Mouse (Mus musculus) neural tube, embryonic 12.5 days (tissue): ENCODE results near the gene Ereg. TPM values are rescaled to one million over a fixed set of nuclear protein-coding genes. Genes with fewer than 3 reads are reported as not detected.
A peak's percentile ranks its signal among the peaks of the same experiment; 100 is the strongest.

Experiments used
- ATAC-seq: fragments of 200-750 bp; cut with Nextera tagmentation; 2 replicates; pipeline ENCODE4 v1.8.0; 2017; ENCODE audit warnings: low read depth, mild to moderate bottlenecking, moderate TSS enrichment, moderate library complexity; ENCODE audit not compliant: low FRiP score
- H3K27ac ChIP-seq: fragments of 300-500 bp; sonication (generic); 2 replicates; pipeline ENCODE4 v1.5.1; 2016
- H3K27me3 ChIP-seq: fragments of 300-500 bp; sonication (generic); replicated peaks from 2 replicates; pipeline ENCODE4 v1.6.1; 2016; ENCODE audit warnings: mild to moderate bottlenecking
- H3K36me3 ChIP-seq: fragments of 300-500 bp; sonication (generic); 2 replicates; pipeline ENCODE4 v1.6.1; 2016; ENCODE audit warnings: mild to moderate bottlenecking
- H3K4me1 ChIP-seq: fragments of 300-500 bp; sonication (generic); 2 replicates; pipeline ENCODE4 v1.6.1; 2016
- H3K4me2 ChIP-seq: fragments of 300-500 bp; sonication (generic); replicated peaks from 2 replicates; pipeline ENCODE4 v1.6.1; 2016; ENCODE audit warnings: mild to moderate bottlenecking
- H3K4me3 ChIP-seq: fragments of 300-500 bp; sonication (generic); 2 replicates; pipeline ENCODE4 v1.5.1; 2016
- H3K9ac ChIP-seq: fragments of 300-500 bp; sonication (generic); 2 replicates; pipeline ENCODE4 v1.6.1; 2016; ENCODE audit warnings: mild to moderate bottlenecking
- H3K9me3 ChIP-seq: fragments of 300-500 bp; sonication (generic); 2 replicates; pipeline ENCODE4 v1.6.1; 2016; ENCODE audit warnings: mild to moderate bottlenecking
- WGBS: fragments of 180-500 bp; shearing (Covaris S2); methylation state at CpG from one replicate; pipeline ENCODE4 v1.1.7; 2016; 5-methylcytosine and 5-hydroxymethylcytosine counted together
- polyA plus RNA-seq: library from polyadenylated mRNA; unstranded; fragments of >200 nt; fragmentation: Nextera tagmentation; extraction: Ambion mirVana; gene quantifications from 2 replicates; pipeline ENCODE4 v1.2.1, GENCODE M21; 2016

Ereg gene
- polyA plus RNA-seq, 1 experiment from 2014 or later, result not detected

DNA sequence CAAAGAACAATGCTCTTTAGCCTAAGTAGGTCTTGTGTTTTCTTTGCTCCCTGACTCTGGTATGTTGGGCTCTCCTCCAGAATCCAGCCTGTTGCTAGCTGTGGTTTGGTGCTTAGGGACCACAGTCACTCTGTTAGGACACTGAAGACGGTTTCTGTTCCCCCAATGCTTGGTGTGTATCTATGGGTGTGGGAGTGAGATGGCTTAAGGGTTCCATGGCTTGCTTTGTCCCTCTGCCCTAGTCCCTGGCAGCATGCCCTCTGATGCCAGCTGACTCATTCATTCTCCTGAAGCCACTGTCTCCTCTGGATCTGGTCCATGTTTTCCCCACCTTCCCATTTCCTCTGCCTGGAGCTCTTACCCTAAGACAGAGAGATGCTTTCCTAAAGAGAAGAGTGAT lies 40.2 kb downstream of the Ereg start:
- Histone ChIP-seq H3K4me2 (no peak overlapping the region), H3K27me3 (no peaks in the 10 kb centered on the region), H3K4me3 (no peak overlapping the region), H3K36me3 (no peaks in the 10 kb centered on the region), H3K4me1 (no peaks in the 10 kb centered on the region), H3K9ac (no peak overlapping the region), H3K27ac (no peak overlapping the region), H3K9me3 (no peaks in the 10 kb centered on the region)
- ATAC-seq, result no peak
- 85% methylated on average over 1 of the region's 1 CpGs for WGBS

GRCm38 (mm10) chr5:91118618-91119017 lies 44.2 kb downstream of the Ereg start:
- Histone ChIP-seq H3K4me1 (no peaks in the 10 kb centered on the region), H3K9ac (no peak overlapping the region), H3K36me3 (no peaks in the 10 kb centered on the region)

GRCm38 (mm10) chr5:91123404-91123803 lies 49.0 kb downstream of the Ereg start:
- no peaks in the 10 kb centered on the region for H3K4me1 ChIP-seq
- H3K4me3 ChIP-seq, result no peak overlapping the region
- 82% methylated on average over 4 of the region's 4 CpGs for WGBS
- no peaks in the 10 kb centered on the region for H3K27me3 ChIP-seq
- H3K27ac ChIP-seq, result no peak overlapping the region
- no peaks in the 10 kb centered on the region for H3K36me3 ChIP-seq
- H3K4me2 ChIP-seq, result no peak overlapping the region
- H3K9ac ChIP-seq, result no peak overlapping the region
- no peak for ATAC-seq
- H3K9me3 ChIP-seq, result no peaks in the 10 kb centered on the region

More at GRCm38 (mm10) chr5:91118618-91119017, 44.2 kb downstream of the Ereg start:
- ATAC-seq, result no peak
- Histone ChIP-seq H3K4me3 (no peak overlapping the region), H3K27ac (no peak overlapping the region), H3K4me2 (no peak overlapping the region), H3K9me3 (no peaks in the 10 kb centered on the region), H3K27me3 (no peaks in the 10 kb centered on the region)

DNA sequence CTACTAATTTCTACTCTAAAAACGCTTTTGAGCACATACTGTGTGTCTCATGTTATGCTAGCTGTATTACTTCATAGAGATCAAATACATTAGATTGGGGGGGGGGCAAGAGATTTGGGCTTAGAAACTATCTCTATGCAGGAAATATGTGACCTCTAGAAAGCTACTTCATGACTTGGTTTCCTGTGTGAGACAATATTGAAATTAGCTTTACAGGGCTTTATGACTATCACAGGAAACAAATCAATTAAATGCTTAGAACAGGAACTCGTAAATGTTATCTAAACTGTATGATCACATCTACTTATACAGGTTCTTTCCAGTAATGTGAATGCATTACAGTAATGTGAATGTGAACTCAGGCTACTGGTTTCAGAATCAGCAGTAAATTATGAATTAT lies 49.7 kb downstream of the Ereg start:
- Histone ChIP-seq H3K27ac (no peak overlapping the region), H3K4me2 (no peak overlapping the region), H3K27me3 (no peaks in the 10 kb centered on the region), H3K36me3 (no peaks in the 10 kb centered on the region), H3K9me3 (no peaks in the 10 kb centered on the region), H3K4me1 (no peaks in the 10 kb centered on the region), H3K4me3 (no peak overlapping the region), H3K9ac (no peak overlapping the region)
- WGBS, result 92% methylated on average over 2 of the region's 2 CpGs
- ATAC-seq, result no peak

GRCm38 (mm10) chr5:91126623-91127022 lies 52.2 kb downstream of the Ereg start:
- no peak for ATAC-seq
- H3K27me3 ChIP-seq, result no peaks in the 10 kb centered on the region
- H3K27ac ChIP-seq, result no peak overlapping the region
- H3K4me2 ChIP-seq, result no peak overlapping the region
- H3K9me3 ChIP-seq, result no peaks in the 10 kb centered on the region
- H3K4me3 ChIP-seq, result no peak overlapping the region
- no peaks in the 10 kb centered on the region for H3K36me3 ChIP-seq
- no peak overlapping the region for H3K9ac ChIP-seq
- no peaks in the 10 kb centered on the region for H3K4me1 ChIP-seq
- 85% methylated on average over 1 of the region's 1 CpGs for WGBS

- Histone ChIP-seq H3K4me3 (no peak overlapping the region), H3K9ac (no peak overlapping the region), H3K4me1 (peaks cover 8% of the 10 kb centered on the region; the same call in 1 of the 2 replicates), H3K27me3 (peaks cover 9% of the 10 kb centered on the region; the same call in 1 of the 2 replicates), H3K9me3 (no peaks in the 10 kb centered on the region), H3K36me3 (no peaks in the 10 kb centered on the region), H3K4me2 (no peak overlapping the region), H3K27ac (no peak overlapping the region)
- ATAC-seq, result no peak
- 39% methylated on average over 1 of the region's 1 CpGs for WGBS
Measured at GRCm38 (mm10) chr5:91134961-91135360, 60.5 kb downstream of the Ereg start.

DNA sequence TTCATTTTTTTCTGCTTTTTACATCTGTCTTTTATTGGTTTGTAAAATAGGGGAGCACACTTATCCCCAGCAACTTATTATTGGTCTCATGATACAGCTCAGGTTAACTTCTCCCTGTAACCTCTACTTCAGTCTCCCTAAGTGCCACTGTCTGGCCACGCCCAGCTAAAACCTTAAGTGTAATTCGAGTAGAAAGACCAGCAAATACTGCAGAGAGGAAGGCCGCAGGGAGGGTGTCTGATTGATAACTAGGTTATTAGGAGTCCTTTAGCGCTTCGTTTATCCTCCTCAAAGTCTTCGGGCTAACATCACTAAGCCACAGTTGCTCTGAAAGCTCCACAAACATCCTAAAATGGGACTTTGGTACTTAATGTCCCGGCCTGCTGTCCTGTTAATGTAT lies 64.5 kb downstream of the Ereg start:
- peak; percentile 51 for ATAC-seq

DNA sequence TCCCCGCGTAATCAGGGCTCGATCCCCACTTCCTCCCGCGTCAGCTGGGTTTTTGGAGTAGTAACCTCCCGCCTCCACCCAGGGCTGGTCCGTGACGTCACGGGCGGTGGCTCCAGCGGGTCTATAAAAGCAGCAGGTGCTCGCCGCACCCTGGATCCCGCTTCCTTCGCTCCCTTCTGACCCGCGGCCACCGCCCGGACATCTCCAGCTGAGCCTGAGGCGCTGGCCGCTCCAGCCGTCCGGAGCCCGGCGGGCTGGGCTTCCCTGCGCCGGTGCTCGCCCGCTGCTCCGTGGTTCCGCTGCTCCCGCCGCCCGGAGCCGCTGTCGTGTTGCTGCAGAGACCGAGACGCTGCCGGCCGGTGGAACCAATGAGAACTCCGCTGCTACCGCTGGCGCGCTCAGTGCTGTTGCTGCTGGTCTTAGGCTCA lies 65.0 kb downstream of the Ereg start, which contains the start of gene Areg:
Gene Areg (plus strand): TSS at position 154 of the 428 bp plus-strand sequence.
- peak within 1 kb of the TSS; percentile 59 for H3K4me3 ChIP-seq
- H3K4me2 ChIP-seq, result peak within 1 kb of the TSS; percentile 91
- H3K4me1 ChIP-seq, result peaks cover 8% of the 10 kb centered on the region; the same call in 1 of the 2 replicates
- peak; percentile 91 for ATAC-seq
- H3K27ac ChIP-seq, result no peak within 1 kb of the TSS
- no peaks in the 10 kb centered on the region for H3K9me3 ChIP-seq
- H3K27me3 ChIP-seq, result peaks cover 18% of the 10 kb centered on the region
- H3K9ac ChIP-seq, result peak within 1 kb of the TSS; percentile 45
- H3K36me3 ChIP-seq, result no peaks in the 10 kb centered on the region
- under 1% methylated on average over 44 of the region's 44 CpGs for WGBS

More for the DNA sequence above, 64.5 kb downstream of the Ereg start:
- peaks cover 8% of the 10 kb centered on the region; the same call in 1 of the 2 replicates for H3K4me1 ChIP-seq
- H3K4me3 ChIP-seq, result peak overlapping the region; percentile 59
- H3K9ac ChIP-seq, result peak overlapping the region; percentile 45; the same call in 1 of the 2 replicates
- H3K9me3 ChIP-seq, result no peaks in the 10 kb centered on the region
- peak overlapping the region; percentile 91 for H3K4me2 ChIP-seq
- no peaks in the 10 kb centered on the region for H3K36me3 ChIP-seq
- WGBS, result 3% methylated on average over 7 of the region's 7 CpGs
- peaks cover 18% of the 10 kb centered on the region for H3K27me3 ChIP-seq
- H3K27ac ChIP-seq, result no peak overlapping the region

DNA sequence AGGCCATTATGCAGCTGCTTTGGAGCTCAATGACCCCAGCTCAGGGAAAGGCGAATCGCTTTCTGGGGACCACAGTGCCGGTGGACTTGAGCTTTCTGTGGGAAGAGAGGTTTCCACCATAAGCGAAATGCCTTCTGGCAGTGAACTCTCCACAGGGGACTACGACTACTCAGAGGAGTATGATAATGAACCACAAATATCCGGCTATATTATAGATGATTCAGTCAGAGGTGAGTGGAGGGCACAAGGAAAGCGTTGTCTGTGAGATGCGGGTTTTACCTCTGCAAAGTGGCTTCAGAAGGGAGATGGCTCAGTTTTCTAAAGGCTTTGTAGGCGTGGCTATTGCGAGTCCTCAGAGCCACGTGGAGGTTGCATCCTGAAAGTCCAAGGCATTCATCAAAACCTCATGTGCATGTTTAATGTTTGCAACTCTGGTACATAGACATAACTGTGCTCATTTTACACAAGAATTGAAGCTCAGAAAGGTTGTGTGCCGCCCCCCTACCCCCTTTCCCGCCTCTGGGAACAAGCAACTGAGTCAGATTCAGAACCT lies 66.5 kb downstream of the Ereg start:
- no peak for ATAC-seq
- Histone ChIP-seq H3K4me3 (no peak overlapping the region), H3K27me3 (peaks cover 18% of the 10 kb centered on the region), H3K9me3 (no peaks in the 10 kb centered on the region), H3K27ac (no peak overlapping the region), H3K4me2 (no peak overlapping the region), H3K9ac (no peak overlapping the region), H3K4me1 (peaks cover 8% of the 10 kb centered on the region; the same call in 1 of the 2 replicates), H3K36me3 (no peaks in the 10 kb centered on the region)
- 44% methylated on average over 13 of the region's 13 CpGs for WGBS

Other genes starting within 250 kb of the Ereg start
- not detected in 2 replicates for gene Cxcl1, start 183.4 kb upstream of the Ereg start, polyA plus RNA-seq
- gene Cxcl2, start 170.8 kb upstream of the Ereg start, polyA plus RNA-seq, result not detected in 2 replicates
- gene Mthfd2l, start 143.5 kb upstream of the Ereg start, polyA plus RNA-seq, result 99.9 and 100 TPM in 2 replicates
- 0.22 TPM in 1 of 2 replicates, not detected in the other for gene Epgn, start 47.2 kb upstream of the Ereg start, polyA plus RNA-seq
- 0.47 and 0.50 TPM in 2 replicates for gene Areg, start 65.0 kb downstream of the Ereg start, polyA plus RNA-seq